Mouse (Mus musculus) lung, postnatal 0 days (tissue): ENCODE data around the gene Zfp74. TPM values are rescaled to one million over a fixed set of nuclear protein-coding genes. Genes with fewer than 3 reads are reported as not detected.

ENCODE experiments used
- ATAC-seq: fragments of 200-750 bp; cut with Nextera tagmentation; 2 replicates; pipeline ENCODE4 v1.8.0; 2017; ENCODE audit warnings: moderate library complexity
- DNase-seq: peaks from one replicate; pipeline ENCODE4 v3.0.0-alpha.2; 2016; ENCODE audit warnings: low spot score
- H3K27ac ChIP-seq: fragments of 300-500 bp; sonication (generic); 2 replicates; pipeline ENCODE4 v1.5.1; 2014; ENCODE audit warnings: antibody characterized with exemption, mild to moderate bottlenecking, low read length, mixed read lengths
- H3K27me3 ChIP-seq: fragments of 300-500 bp; sonication (generic); replicated peaks from 2 replicates; pipeline ENCODE4 v1.6.1; 2014; ENCODE audit warnings: low read length, mixed read lengths; ENCODE audit not compliant: insufficient read depth
- H3K36me3 ChIP-seq: fragments of 300-500 bp; sonication (generic); 2 replicates; pipeline ENCODE4 v1.6.1; 2014; ENCODE audit warnings: low read length, mixed read lengths; ENCODE audit not compliant: insufficient read depth
- H3K4me1 ChIP-seq: fragments of 300-500 bp; sonication (generic); 2 replicates; pipeline ENCODE4 v1.6.1; 2014; ENCODE audit warnings: antibody characterized with exemption, low read depth, low read length, mixed read lengths; ENCODE audit not compliant: insufficient read depth
- H3K4me2 ChIP-seq: fragments of 300-500 bp; sonication (generic); replicated peaks from 2 replicates; pipeline ENCODE4 v1.6.1; 2014; ENCODE audit warnings: low read depth, mild to moderate bottlenecking, low read length, moderate library complexity, mixed read lengths
- H3K4me3 ChIP-seq: fragments of 300-500 bp; sonication (generic); 2 replicates; pipeline ENCODE4 v1.5.1; 2014; ENCODE audit warnings: low read depth, low read length
- H3K9ac ChIP-seq: fragments of 300-500 bp; sonication (generic); replicated peaks from 2 replicates; pipeline ENCODE4 v1.6.1; 2014; ENCODE audit warnings: low read depth, mild to moderate bottlenecking
- H3K9me3 ChIP-seq: fragments of 300-500 bp; sonication (generic); 2 replicates; pipeline ENCODE4 v1.6.1; 2016; ENCODE audit warnings: low read length, mixed read lengths
- CTCF ChIP-seq: IDR thresholded peaks from 2 replicates; pipeline ENCODE4 v1.5.1; 2016; ENCODE audit warnings: antibody characterized with exemption, mild to moderate bottlenecking
- EP300 ChIP-seq: IDR thresholded peaks from 2 replicates; pipeline ENCODE4 v1.6.1; 2016; ENCODE audit warnings: antibody characterized with exemption, mild to moderate bottlenecking, control low read depth
- WGBS: fragments of 180-500 bp; shearing (Covaris S2); extraction: QIAGEN DNeasy Blood & Tissue Kit; methylation state at CpG from one replicate; pipeline ENCODE4 v1.1.7; 2014; 5-methylcytosine and 5-hydroxymethylcytosine counted together
- polyA plus RNA-seq: library from polyadenylated mRNA; unstranded; fragments of >200 nt; fragmentation: Nextera tagmentation; extraction: Ambion mirVana; gene quantifications from 2 replicates; pipeline ENCODE4 v1.2.1, GENCODE M21; 2015

Zfp74 gene
- polyA plus RNA-seq, 1 experiment from 2014 or later = 5.1 TPM

DNA sequence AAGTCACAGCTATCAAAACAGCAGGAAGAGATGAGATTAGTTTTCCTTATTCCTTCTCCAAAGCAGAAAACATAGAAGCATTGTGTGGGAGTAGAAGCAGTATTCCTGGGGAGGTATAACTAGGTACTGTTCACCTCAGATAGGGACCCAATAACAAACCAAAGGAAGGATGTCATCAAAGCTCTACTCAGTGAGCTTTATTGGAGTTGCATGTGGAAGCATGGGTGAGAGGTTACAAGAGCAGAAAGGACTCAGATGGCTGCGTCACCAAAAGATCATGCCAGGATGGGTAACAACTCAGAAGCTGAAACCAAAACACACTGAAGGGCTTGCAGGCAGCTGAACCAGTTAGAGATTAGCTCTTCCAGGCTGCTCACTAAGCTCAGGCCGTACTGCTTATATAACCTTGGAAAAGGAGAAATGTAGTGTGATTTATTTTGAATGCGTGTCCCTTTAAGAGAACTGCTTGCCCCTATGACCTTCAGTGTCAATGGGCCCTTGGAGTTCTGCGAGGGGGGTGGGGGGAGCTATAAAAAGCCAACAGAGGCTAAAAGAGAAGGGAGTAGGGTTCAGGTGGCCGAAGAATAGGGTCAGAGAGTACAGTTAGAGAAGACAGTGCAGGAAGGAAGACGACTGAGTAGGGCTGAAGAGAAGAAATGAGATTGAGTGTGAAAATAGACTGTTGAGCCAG is 36.4 kb downstream of the Zfp74 start:
- H3K9ac ChIP-seq = no peak overlapping the region
- no peak for DNase-seq
- no peak for ATAC-seq
- 0 out of 2 replicates have a peak overlapping the region, but pooled peaks have one; percentile 5 for H3K4me2 ChIP-seq
- no peak overlapping the region for H3K4me3 ChIP-seq
- WGBS = 38% methylated on average over 6 of the region's 6 CpGs
- no peaks in the 10 kb centered on the region for H3K9me3 ChIP-seq
- peaks cover 27% of the 10 kb centered on the region for H3K36me3 ChIP-seq
- peak overlapping the region; percentile 43; the same call in 1 of the 2 replicates for H3K27ac ChIP-seq
- TF ChIP-seq CTCF = no peak
- TF ChIP-seq EP300 = no peak
- H3K4me1 ChIP-seq = no peaks in the 10 kb centered on the region
- no peaks in the 10 kb centered on the region for H3K27me3 ChIP-seq

DNA sequence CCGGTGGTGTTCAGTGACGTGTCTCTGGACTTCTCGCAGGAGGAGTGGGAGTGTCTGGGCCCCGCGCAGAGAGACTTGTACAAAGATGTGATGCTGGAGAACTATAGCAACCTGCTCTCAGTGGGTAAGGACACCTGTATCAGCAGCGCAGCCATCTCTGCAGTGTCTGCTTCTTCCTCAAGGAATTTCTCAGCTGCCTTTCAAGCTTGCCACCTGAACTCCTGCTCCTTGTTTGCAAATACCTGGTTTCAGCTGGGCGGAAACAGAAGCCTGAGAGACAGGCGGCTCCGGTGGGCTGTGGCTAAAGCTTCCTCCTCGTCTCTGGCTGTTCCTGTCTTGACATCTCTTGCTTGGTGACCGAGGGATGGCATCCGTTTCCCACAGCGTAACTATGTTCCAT is 41.7 kb downstream of the Zfp74 start:
- 87% methylated on average over 13 of the region's 13 CpGs for WGBS
- DNase-seq = no peak

DNA sequence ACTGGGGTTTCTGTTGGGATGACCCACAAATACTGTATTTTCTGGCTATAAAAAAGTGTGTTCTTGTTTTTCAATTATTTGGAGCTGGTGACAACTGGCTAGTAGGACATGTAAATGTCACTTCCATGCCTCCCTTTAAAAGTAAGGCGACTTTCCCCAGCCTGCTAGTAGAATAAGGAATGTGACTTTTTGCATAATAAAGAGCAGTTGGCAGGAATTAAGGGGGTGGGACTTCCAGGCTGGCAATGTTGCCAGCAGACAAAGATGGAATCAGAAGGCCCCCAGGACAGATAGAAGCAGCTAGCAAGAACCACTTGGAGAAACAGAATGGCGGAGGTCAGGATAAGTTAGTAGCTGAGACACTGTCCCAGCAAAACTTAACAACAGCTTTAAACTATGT is 43.6 kb downstream of the Zfp74 start:
- Histone ChIP-seq H3K4me1 (no peaks in the 10 kb centered on the region), H3K36me3 (peaks cover 21% of the 10 kb centered on the region), H3K9ac (no peak overlapping the region), H3K27ac (no peak overlapping the region), H3K9me3 (no peaks in the 10 kb centered on the region), H3K4me3 (no peak overlapping the region), H3K4me2 (no peak overlapping the region), H3K27me3 (no peaks in the 10 kb centered on the region)
- ATAC-seq (no peak), DNase-seq (no peak)
- WGBS = 65% methylated on average over 2 of the region's 2 CpGs
- TF ChIP-seq EP300 (no peak), CTCF (no peak)

More for the DNA sequence above, 41.7 kb downstream of the Zfp74 start:
- Histone ChIP-seq H3K27ac (no peak overlapping the region), H3K4me3 (no peak overlapping the region), H3K36me3 (peaks cover 27% of the 10 kb centered on the region), H3K4me2 (no peak overlapping the region), H3K9ac (no peak overlapping the region), H3K9me3 (no peaks in the 10 kb centered on the region), H3K4me1 (no peaks in the 10 kb centered on the region), H3K27me3 (no peaks in the 10 kb centered on the region)
- TF ChIP-seq CTCF (no peak), EP300 (no peak)
- no peak for ATAC-seq

GRCm38 (mm10) chr7:29908130-29908950 is 45.5 kb downstream of the Zfp74 start, which contains the start of gene Zfp383:
Zfp383 (plus strand) TSS chr7:29908223.
- DNase-seq = peak; percentile 94
- Histone ChIP-seq H3K9ac (peak within 1 kb of the TSS; percentile 71), H3K4me2 (peak within 1 kb of the TSS; percentile 58), H3K27ac (peak within 1 kb of the TSS; percentile 89), H3K9me3 (no peaks in the 10 kb centered on the region), H3K4me1 (no peaks in the 10 kb centered on the region), H3K36me3 (0 out of 2 replicates have a peak, but pooled peaks cover 2% of the 10 kb centered on the region), H3K27me3 (no peaks in the 10 kb centered on the region), H3K4me3 (peak within 1 kb of the TSS; percentile 69)
- ATAC-seq = peak; percentile 83
- 1% methylated on average over 33 of the region's 33 CpGs for WGBS
- TF ChIP-seq EP300 (peak; percentile 66), CTCF (no peak)

DNA sequence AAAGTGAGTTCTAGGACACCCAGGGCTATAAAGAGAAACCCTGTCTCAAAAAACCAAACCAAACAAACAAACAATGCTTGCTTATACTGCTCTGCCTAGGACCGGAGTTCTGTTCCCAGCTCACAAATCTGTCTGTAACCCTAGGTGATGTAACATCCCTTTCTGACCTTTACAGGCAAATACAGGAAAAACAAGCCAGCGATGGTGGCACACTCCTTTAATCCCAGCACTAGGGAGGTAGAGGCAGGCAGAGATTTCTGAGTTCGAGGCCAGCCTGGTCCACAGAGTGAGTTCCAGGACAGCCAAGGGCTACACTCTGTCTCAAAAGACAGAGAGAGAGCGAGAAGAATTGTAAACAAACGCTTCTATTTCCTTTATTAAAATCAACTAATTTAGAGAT is 46.7 kb downstream of the Zfp74 start:
- Histone ChIP-seq H3K27ac (no peak overlapping the region), H3K4me3 (no peak overlapping the region; the same call in 1 of the 2 replicates), H3K27me3 (no peaks in the 10 kb centered on the region), H3K4me2 (no peak overlapping the region; the same call in 1 of the 2 replicates), H3K4me1 (no peaks in the 10 kb centered on the region), H3K9ac (no peak overlapping the region), H3K9me3 (no peaks in the 10 kb centered on the region), H3K36me3 (no peaks in the 10 kb centered on the region)
- TF ChIP-seq CTCF (no peak), EP300 (no peak)
- DNase-seq = no peak
- 90% methylated on average over 5 of the region's 5 CpGs for WGBS
- ATAC-seq = no peak

- Histone ChIP-seq H3K4me1 (no peaks in the 10 kb centered on the region), H3K4me3 (peak overlapping the region; percentile 63), H3K9ac (no peak overlapping the region), H3K36me3 (no peaks in the 10 kb centered on the region), H3K27me3 (no peaks in the 10 kb centered on the region), H3K27ac (peak overlapping the region; percentile 93), H3K9me3 (no peaks in the 10 kb centered on the region), H3K4me2 (peak overlapping the region; percentile 67)
- 18% methylated on average over 8 of the region's 8 CpGs for WGBS
- ATAC-seq (no peak), DNase-seq (no peak)
- TF ChIP-seq EP300 = peak; percentile 26; the same call in 1 of the 2 replicates
- no peak for TF ChIP-seq CTCF
Measured at GRCm38 (mm10) chr7:29906682-29907058, 47.2 kb downstream of the Zfp74 start.
